Mouse (Mus musculus) liver, postnatal 0 days (tissue): Measurements from ENCODE around the gene Lpcat3.
A peak's percentile ranks its signal among the peaks of the same experiment; 100 is the strongest.

Experiments used
- CTCF ChIP-seq: sonication (generic); IDR thresholded peaks from 2 replicates; pipeline ENCODE4 v1.5.1; 2016; ENCODE audit warnings: antibody characterized with exemption, low read depth
- EP300 ChIP-seq: IDR thresholded peaks from 2 replicates; pipeline ENCODE4 v1.6.1; 2016; ENCODE audit warnings: antibody characterized with exemption, low read depth, mild to moderate bottlenecking

GRCm38 (mm10) chr6:124699962-124700610, 37.3 kb downstream of the Lpcat3 start:
- no peak for TF ChIP-seq CTCF
- peak; percentile 70 for TF ChIP-seq EP300
